Mouse (Mus musculus) heart, embryonic 11.5 days (tissue): Measurements from ENCODE around the gene Mamstr. TPM values are rescaled to one million over a fixed set of nuclear protein-coding genes. Genes with fewer than 3 reads are reported as not detected.
A peak's percentile ranks its signal among the peaks of the same experiment; 100 is the strongest.
"Not testable (repeated sequence)": the region's sequence is repeated elsewhere in the genome, so short reads cannot be mapped to it uniquely, and the experiment has no call there.

ENCODE experiments used
- ATAC-seq: fragments of 200-750 bp; cut with Nextera tagmentation; replicated peaks from 2 replicates; pipeline ENCODE4 v1.8.0; 2017; ENCODE audit warnings: moderate library complexity; ENCODE audit not compliant: insufficient number of reproducible peaks, low FRiP score, low TSS enrichment
- H3K27ac ChIP-seq: fragments of 300-500 bp; sonication (generic); 2 replicates; pipeline ENCODE4 v1.5.1; 2014; ENCODE audit warnings: mild to moderate bottlenecking, low read depth, low read length
- H3K27me3 ChIP-seq: fragments of 300-500 bp; sonication (generic); 2 replicates; pipeline ENCODE4 v1.6.1; 2014; ENCODE audit warnings: mild to moderate bottlenecking, low read length, mixed read lengths; ENCODE audit not compliant: control insufficient read depth, insufficient read depth
- H3K36me3 ChIP-seq: fragments of 300-500 bp; sonication (generic); 2 replicates; pipeline ENCODE4 v1.6.1; 2014; ENCODE audit warnings: mild to moderate bottlenecking, low read length, moderate library complexity, mixed read lengths; ENCODE audit not compliant: control insufficient read depth, insufficient read depth
- H3K4me1 ChIP-seq: fragments of 300-500 bp; sonication (generic); 2 replicates; pipeline ENCODE4 v1.6.1; 2014; ENCODE audit warnings: low read length; ENCODE audit not compliant: control insufficient read depth, insufficient read depth
- H3K4me2 ChIP-seq: fragments of 300-500 bp; sonication (generic); 2 replicates; pipeline ENCODE4 v1.6.1; 2014; ENCODE audit warnings: mild to moderate bottlenecking, moderate library complexity
- H3K4me3 ChIP-seq: fragments of 300-500 bp; sonication (generic); 2 replicates; pipeline ENCODE4 v1.5.1; 2014; ENCODE audit warnings: low read depth, low read length
- H3K9ac ChIP-seq: fragments of 300-500 bp; sonication (generic); 2 replicates; pipeline ENCODE4 v1.6.1; 2014; ENCODE audit warnings: mild to moderate bottlenecking, low read depth, low read length, moderate library complexity
- H3K9me3 ChIP-seq: fragments of 300-500 bp; sonication (generic); replicated peaks from 2 replicates; pipeline ENCODE4 v1.6.1; 2016; ENCODE audit warnings: low read length; ENCODE audit not compliant: control insufficient read depth
- WGBS: fragments of 180-500 bp; shearing (Covaris S2); extraction: QIAGEN DNeasy Blood & Tissue Kit; methylation state at CpG from one replicate; pipeline ENCODE4 v1.1.7; 2014; ENCODE audit not compliant: insufficient replicate concordance; 5-methylcytosine and 5-hydroxymethylcytosine counted together
- polyA plus RNA-seq: library from polyadenylated mRNA; unstranded; fragments of >200 nt; fragmentation: Nextera tagmentation; extraction: Ambion mirVana; gene quantifications from 2 replicates; pipeline ENCODE4 v1.2.1, GENCODE M21; 2014

Mamstr gene
- polyA plus RNA-seq, 1 experiment from 2014 or later = 4.0 TPM

- Histone ChIP-seq H3K4me2 (peak overlapping the region; percentile 55), H3K27ac (no peak overlapping the region), H3K9me3 (0 out of 2 replicates have a peak, but pooled peaks cover 3% of the 10 kb centered on the region), H3K4me3 (peak overlapping the region; percentile 12; the same call in 1 of the 2 replicates), H3K4me1 (0 out of 2 replicates have a peak, but pooled peaks cover 3% of the 10 kb centered on the region), H3K27me3 (no peaks in the 10 kb centered on the region), H3K36me3 (no peaks in the 10 kb centered on the region), H3K9ac (0 out of 2 replicates have a peak overlapping the region, but pooled peaks have one; percentile 23)
- no peak for ATAC-seq
- WGBS = 26% methylated on average over 17 of the region's 17 CpGs
Observed at GRCm38 (mm10) chr7:45654424-45655047, 14.8 kb downstream of the Mamstr start.

GRCm38 (mm10) chr7:45660746-45661478 lies 21.1 kb downstream of the Mamstr start:
- Histone ChIP-seq H3K27ac (no peak overlapping the region), H3K4me3 (no peak overlapping the region), H3K9ac (no peak overlapping the region), H3K9me3 (0 out of 2 replicates have a peak, but pooled peaks cover 3% of the 10 kb centered on the region), H3K4me1 (peaks cover 4% of the 10 kb centered on the region; the same call in 1 of the 2 replicates), H3K27me3 (no peaks in the 10 kb centered on the region), H3K36me3 (no peaks in the 10 kb centered on the region), H3K4me2 (no peak overlapping the region)
- no peak for ATAC-seq
- WGBS = 79% methylated on average over 11 of the region's 11 CpGs

- not testable (repeated sequence) for H3K4me2 ChIP-seq, H3K9me3 ChIP-seq, H3K4me1 ChIP-seq, H3K9ac ChIP-seq, H3K27me3 ChIP-seq, H3K36me3 ChIP-seq, ATAC-seq, H3K27ac ChIP-seq, H3K4me3 ChIP-seq
- WGBS = 95% methylated on average over 6 of the region's 6 CpGs
Observed at GRCm38 (mm10) chr7:45661702-45662101, 21.9 kb downstream of the Mamstr start.

GRCm38 (mm10) chr7:45665303-45666138 lies 25.7 kb downstream of the Mamstr start:
- Histone ChIP-seq H3K27me3 (no peaks in the 10 kb centered on the region), H3K9ac (no peak overlapping the region), H3K4me3 (no peak overlapping the region), H3K27ac (no peak overlapping the region), H3K9me3 (no peaks in the 10 kb centered on the region), H3K36me3 (no peaks in the 10 kb centered on the region), H3K4me2 (no peak overlapping the region), H3K4me1 (peaks cover 4% of the 10 kb centered on the region; the same call in 1 of the 2 replicates)
- ATAC-seq = no peak
- 56% methylated on average over 13 of the region's 13 CpGs for WGBS

GRCm38 (mm10) chr7:45666161-45666560 lies 26.4 kb downstream of the Mamstr start, which contains the start of gene Fut2:
TSS of gene Fut2 (minus strand) at chr7:45666394.
- no peak for ATAC-seq
- WGBS = 81% methylated on average over 7 of the region's 7 CpGs

GRCm38 (mm10) chr7:45667761-45668160 lies 28.0 kb downstream of the Mamstr start:
- peaks cover 4% of the 10 kb centered on the region; the same call in 1 of the 2 replicates for H3K4me1 ChIP-seq
- WGBS = 75% methylated on average over 14 of the region's 14 CpGs
- no peaks in the 10 kb centered on the region for H3K27me3 ChIP-seq
- no peaks in the 10 kb centered on the region for H3K9me3 ChIP-seq
- H3K4me2 ChIP-seq = no peak overlapping the region
- no peak overlapping the region for H3K27ac ChIP-seq
- no peak overlapping the region for H3K9ac ChIP-seq
- no peak for ATAC-seq
- H3K4me3 ChIP-seq = no peak overlapping the region
- H3K36me3 ChIP-seq = no peaks in the 10 kb centered on the region

More at GRCm38 (mm10) chr7:45666161-45666560, 26.4 kb downstream of the Mamstr start, which contains the start of gene Fut2:
- Histone ChIP-seq H3K9me3 (no peaks in the 10 kb centered on the region), H3K27ac (no peak within 1 kb of the TSS), H3K4me2 (no peak within 1 kb of the TSS), H3K36me3 (no peaks in the 10 kb centered on the region), H3K9ac (no peak within 1 kb of the TSS), H3K27me3 (no peaks in the 10 kb centered on the region), H3K4me1 (peaks cover 4% of the 10 kb centered on the region; the same call in 1 of the 2 replicates), H3K4me3 (no peak within 1 kb of the TSS)

- 92% methylated on average over 9 of the region's 9 CpGs for WGBS
- no peaks in the 10 kb centered on the region for H3K9me3 ChIP-seq
- H3K27ac ChIP-seq = no peak overlapping the region
- no peak overlapping the region for H3K4me3 ChIP-seq
- H3K4me1 ChIP-seq = 0 out of 2 replicates have a peak, but pooled peaks cover 4% of the 10 kb centered on the region
- no peak overlapping the region for H3K9ac ChIP-seq
- H3K36me3 ChIP-seq = no peaks in the 10 kb centered on the region
- no peak for ATAC-seq
- H3K4me2 ChIP-seq = no peak overlapping the region
- H3K27me3 ChIP-seq = no peaks in the 10 kb centered on the region
Observed at GRCm38 (mm10) chr7:45668921-45669320, 29.1 kb downstream of the Mamstr start.

- Histone ChIP-seq H3K4me2 (no peak overlapping the region), H3K9me3 (no peaks in the 10 kb centered on the region), H3K4me1 (peaks cover 8% of the 10 kb centered on the region; the same call in 1 of the 2 replicates), H3K27ac (no peak overlapping the region), H3K36me3 (no peaks in the 10 kb centered on the region), H3K4me3 (no peak overlapping the region), H3K27me3 (no peaks in the 10 kb centered on the region), H3K9ac (no peak overlapping the region)
- 68% methylated on average over 7 of the region's 7 CpGs for WGBS
- no peak for ATAC-seq
Observed at GRCm38 (mm10) chr7:45677627-45678295, 38.0 kb downstream of the Mamstr start.
